Mouse (Mus musculus) frontal cortex, postnatal 25 days (tissue): ENCODE data around the gene Ndufaf8.
A peak's percentile ranks its signal among the peaks of the same experiment; 100 is the strongest.

ENCODE experiments used
- DNase-seq, 2 experiments: peaks; one replicate each; pipeline ENCODE4 v3.0.0; 2022; ENCODE audit warnings: low spot score in 2 of 2

Gene Ndufaf8

GRCm38 (mm10) chr11:120098588-120099511, at the start of gene Ndufaf8, which contains the start of gene Tepsin:
Gene Ndufaf8, plus strand, starts transcription at chr11:120098928.
Gene Tepsin, minus strand, starts transcription at chr11:120098731.
- DNase-seq: peak; percentile 100

GRCm38 (mm10) chr11:120049067-120049466, 49.7 kb upstream of the Ndufaf8 start:
- no peak for DNase-seq

GRCm38 (mm10) chr11:120051124-120051811, 47.5 kb upstream of the Ndufaf8 start:
- DNase-seq: no peak

GRCm38 (mm10) chr11:120052274-120052673, 46.5 kb upstream of the Ndufaf8 start:
- no peak for DNase-seq

GRCm38 (mm10) chr11:120053846-120054245, 44.9 kb upstream of the Ndufaf8 start:
- no peak for DNase-seq

GRCm38 (mm10) chr11:120055953-120056732, 42.6 kb upstream of the Ndufaf8 start:
- no peak for DNase-seq

- no peak for DNase-seq
Measured at GRCm38 (mm10) chr11:120060634-120061033, 38.1 kb upstream of the Ndufaf8 start.

- DNase-seq: no peak
Measured at GRCm38 (mm10) chr11:120063326-120063725, 35.4 kb upstream of the Ndufaf8 start.

GRCm38 (mm10) chr11:120064006-120064667, 34.6 kb upstream of the Ndufaf8 start:
- DNase-seq: no peak

GRCm38 (mm10) chr11:120064668-120065040, 34.1 kb upstream of the Ndufaf8 start:
- DNase-seq: no peak

- no peak for DNase-seq
Measured at GRCm38 (mm10) chr11:120065291-120065690, 33.4 kb upstream of the Ndufaf8 start.

GRCm38 (mm10) chr11:120067834-120068233, 30.9 kb upstream of the Ndufaf8 start:
- no peak for DNase-seq

- no peak for DNase-seq
Measured at GRCm38 (mm10) chr11:120069261-120069660, 29.5 kb upstream of the Ndufaf8 start.

GRCm38 (mm10) chr11:120070286-120070930, 28.3 kb upstream of the Ndufaf8 start:
- DNase-seq: no peak

GRCm38 (mm10) chr11:120071065-120071464, 27.7 kb upstream of the Ndufaf8 start:
- no peak for DNase-seq

GRCm38 (mm10) chr11:120071731-120072320, 26.9 kb upstream of the Ndufaf8 start:
- no peak for DNase-seq

- no peak for DNase-seq
Measured at GRCm38 (mm10) chr11:120072986-120073647, 25.6 kb upstream of the Ndufaf8 start.

- no peak for DNase-seq
Measured at GRCm38 (mm10) chr11:120076191-120076590, 22.5 kb upstream of the Ndufaf8 start.

GRCm38 (mm10) chr11:120080282-120080681, 18.4 kb upstream of the Ndufaf8 start:
- DNase-seq: no peak
